Mouse (Mus musculus) B cell, adult 2 months (primary cell): Measurements from ENCODE around the gene Cntn2.

ENCODE experiments used
- DNase-seq, 2 experiments: peaks; one replicate each; pipeline ENCODE4 v3.0.0; 2022

Gene Cntn2

GRCm38 (mm10) chr1:132557901-132558631 lies 15.0 kb upstream of the Cntn2 start:
- DNase-seq = no peak

- no peak for DNase-seq
Measured at GRCm38 (mm10) chr1:132543789-132544188, 733 bp upstream of the Cntn2 start.

GRCm38 (mm10) chr1:132541824-132542599 lies 1.0 kb downstream of the Cntn2 start:
- DNase-seq = no peak

- peak; percentile 50 to 53 for DNase-seq
Measured at GRCm38 (mm10) chr1:132541171-132541823, 1.8 kb downstream of the Cntn2 start.

- no peak for DNase-seq
Measured at GRCm38 (mm10) chr1:132540701-132541100, 2.4 kb downstream of the Cntn2 start.

- no peak for DNase-seq
Measured at GRCm38 (mm10) chr1:132537736-132538135, 5.3 kb downstream of the Cntn2 start.

GRCm38 (mm10) chr1:132536416-132536815 lies 6.6 kb downstream of the Cntn2 start:
- DNase-seq = no peak

GRCm38 (mm10) chr1:132535541-132535940 lies 7.5 kb downstream of the Cntn2 start:
- no peak for DNase-seq

- peak; percentile 69 to 73 for DNase-seq
Measured at GRCm38 (mm10) chr1:132533840-132534239, 9.2 kb downstream of the Cntn2 start.

GRCm38 (mm10) chr1:132532521-132532920 lies 10.5 kb downstream of the Cntn2 start:
- DNase-seq = no peak

- peak; percentile 35 to 40 for DNase-seq
Measured at GRCm38 (mm10) chr1:132530631-132531191, 12.3 kb downstream of the Cntn2 start.

GRCm38 (mm10) chr1:132528647-132529334 lies 14.3 kb downstream of the Cntn2 start:
- no peak for DNase-seq

- no peak for DNase-seq
Measured at GRCm38 (mm10) chr1:132528071-132528470, 15.0 kb downstream of the Cntn2 start.

- peak; percentile 76 to 78 for DNase-seq
Measured at GRCm38 (mm10) chr1:132525832-132526231, 17.2 kb downstream of the Cntn2 start.

GRCm38 (mm10) chr1:132523920-132524319 lies 19.1 kb downstream of the Cntn2 start:
- peak; percentile 70 to 73 for DNase-seq

- no peak for DNase-seq
Measured at GRCm38 (mm10) chr1:132523048-132523447, 20.0 kb downstream of the Cntn2 start.

GRCm38 (mm10) chr1:132520764-132521163 lies 22.3 kb downstream of the Cntn2 start:
- DNase-seq = peak; percentile 71 to 78

GRCm38 (mm10) chr1:132519734-132520133 lies 23.3 kb downstream of the Cntn2 start:
- DNase-seq = no peak

- DNase-seq = no peak
Measured at GRCm38 (mm10) chr1:132518621-132519020, 24.4 kb downstream of the Cntn2 start.

GRCm38 (mm10) chr1:132516776-132517175 lies 26.3 kb downstream of the Cntn2 start:
- no peak for DNase-seq

GRCm38 (mm10) chr1:132515339-132515738 lies 27.7 kb downstream of the Cntn2 start:
- DNase-seq = no peak

GRCm38 (mm10) chr1:132512106-132512505 lies 30.9 kb downstream of the Cntn2 start:
- DNase-seq = no peak

- no peak for DNase-seq
Measured at GRCm38 (mm10) chr1:132511521-132511920, 31.5 kb downstream of the Cntn2 start.
